Comparison of ENCODE assay signal across 12 mouse cellular contexts in the genomic region with DNA sequence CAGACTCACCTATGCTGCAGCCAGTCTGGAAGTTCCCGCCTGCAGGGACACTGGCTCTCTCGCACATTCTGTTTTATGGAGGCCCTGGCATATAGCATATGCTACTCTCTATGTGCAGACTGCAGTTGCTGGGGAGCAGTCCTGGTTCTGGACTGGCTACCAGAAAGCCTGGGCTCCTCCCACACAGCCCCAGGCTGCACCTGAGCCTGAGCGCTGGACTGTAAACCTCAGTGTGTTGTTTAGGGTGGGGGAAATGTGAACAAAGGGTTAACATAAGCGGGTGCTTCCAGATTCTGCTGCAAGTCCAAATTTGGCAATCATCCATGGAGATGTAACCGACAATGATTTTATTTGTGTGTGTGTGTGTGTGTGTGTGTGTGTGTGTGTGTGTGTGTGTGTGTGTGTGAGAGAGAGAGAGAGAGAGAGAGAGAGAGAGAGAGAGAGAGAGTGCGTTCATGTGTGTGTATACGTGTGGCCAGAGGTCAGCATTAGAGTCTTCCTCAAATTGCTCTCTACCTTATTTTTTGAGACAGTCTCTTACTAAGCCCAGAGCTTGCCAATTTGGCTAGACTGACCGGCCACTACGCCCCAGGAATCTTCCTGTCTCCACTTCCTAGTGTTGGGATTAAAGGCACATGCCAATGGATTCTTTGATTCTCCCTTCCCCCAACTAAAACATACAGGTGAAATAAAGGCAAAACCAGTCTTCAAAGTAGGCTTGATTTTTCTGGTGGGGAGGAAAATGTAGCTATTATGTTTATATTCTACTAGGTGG.
A peak's percentile ranks its signal among the peaks of the same experiment; 100 is the strongest.
DNase-seq lines count a peak whose midpoint lies in the region; ATAC-seq and TF ChIP-seq lines count a peak whose summit lies in the region.
"Had no signal": no experiment of that assay in that cellular context is flagged by ENCODE, and none has a peak within 500 bp of the region (broad histone marks: within the 10 kb centered on the region; RNA-seq: fewer than 3 reads in every experiment).

No protein-coding gene starts in this region.

- no peaks in the 10 kb centered on the region for H3K36me3 ChIP-seq in heart, embryonic 12.5 days
- H3K36me3 ChIP-seq in midbrain, embryonic 14.5 days (ENCODE audit: control insufficient read depth, insufficient read depth, low read length), result no peaks in the 10 kb centered on the region
- H3K36me3 ChIP-seq: liver, embryonic 13.5 days had no signal

- no peak overlapping the region for H3K9ac ChIP-seq in heart, embryonic 12.5 days
- no peak overlapping the region for H3K9ac ChIP-seq in midbrain, embryonic 14.5 days (replicated peaks; ENCODE audit: low read length)
- H3K9ac ChIP-seq: liver, embryonic 13.5 days had no signal

- H3K4me3 ChIP-seq in heart, embryonic 12.5 days, result no peak overlapping the region
- H3K4me3 ChIP-seq in lung, adult 2 months (replicated peaks; ENCODE audit: extremely low read depth, low read depth, low read length), result no peak overlapping the region
- no peak overlapping the region for H3K4me3 ChIP-seq in gastrocnemius, adult 2 months
- no peak overlapping the region for H3K4me3 ChIP-seq in midbrain, embryonic 14.5 days (replicated peaks; ENCODE audit: low read depth, low read length)
- H3K4me3 ChIP-seq: erythroblast, embryonic 14.5 days; left cerebral cortex, adult 2 months; liver, embryonic 13.5 days; megakaryocyte, embryonic 14.5 days had no signal

- H3K27me3 ChIP-seq in heart, embryonic 12.5 days (replicated peaks), result no peaks in the 10 kb centered on the region; the same call in 1 of the 2 replicates
- H3K27me3 ChIP-seq in midbrain, embryonic 14.5 days (ENCODE audit: control insufficient read depth, insufficient read depth, low read length), result no peaks in the 10 kb centered on the region
- H3K27me3 ChIP-seq: liver, embryonic 13.5 days had no signal

- no peak for ATAC-seq in heart, embryonic 12.5 days (ENCODE audit: insufficient number of reproducible peaks, low FRiP score)
- ATAC-seq in midbrain, embryonic 14.5 days (ENCODE audit: low FRiP score, low TSS enrichment), result no peak

- no peak for TF ChIP-seq POLR2A in lung, adult 2 months (IDR thresholded peaks at IDR 0.05; ENCODE audit: borderline replicate concordance, extremely low read depth, low read depth, low read length)

- intact Hi-C loops in heart, postnatal 10 days (cut with DNase I), result loop anchor here (10.0 kb wide), 1 partner anchor 292 kb away; no protein-coding TSS in a partner anchor
- intact Hi-C loops in gastrocnemius, adult 2 months (cut with DNase I), result no loop called here

- no peak for TF ChIP-seq CTCF in lung, adult 2 months (IDR thresholded peaks at IDR 0.05; ENCODE audit: insufficient read depth, low read length)
- no peak for TF ChIP-seq CTCF in gastrocnemius, adult 2 months (IDR thresholded peaks at IDR 0.05)

- H3K4me1 ChIP-seq in heart, embryonic 12.5 days (replicated peaks), result peaks cover 23% of the 10 kb centered on the region
- H3K4me1 ChIP-seq in lung, adult 2 months (ENCODE audit: control insufficient read depth, insufficient read depth, low read length), result no peaks in the 10 kb centered on the region
- H3K4me1 ChIP-seq in midbrain, embryonic 14.5 days (ENCODE audit: control insufficient read depth, insufficient read depth, low read length), result peaks cover 3% of the 10 kb centered on the region; the same call in 1 of the 2 replicates
- H3K4me1 ChIP-seq: liver, embryonic 13.5 days had no signal

- DNase-seq in heart, postnatal 10 days, result peak; percentile 38 to 54
- DNase-seq in lung, postnatal 10 days, result peak; percentile 5
- DNase-seq in lung, adult 2 months, result no peak
- peak; percentile 72 to 84 for DNase-seq in cerebellum, adult 18-20 months
- DNase-seq in kidney, postnatal 14 days, result peak; percentile 26
- no peak for DNase-seq in gastrocnemius, adult 2 months
- no peak for DNase-seq in midbrain, embryonic 14.5 days
- DNase-seq: liver, embryonic 13.5 days had no signal

- WGBS in heart, embryonic 12.5 days, result 61% methylated on average over 9 of the region's 9 CpGs
- 38% methylated on average over 9 of the region's 9 CpGs for WGBS in lung, adult 2 months
- 67% methylated on average over 9 of the region's 9 CpGs for WGBS in midbrain, embryonic 14.5 days

- no peak overlapping the region for H3K27ac ChIP-seq in heart, embryonic 12.5 days (ENCODE audit: poor library complexity, severe bottlenecking)
- H3K27ac ChIP-seq in gastrocnemius, adult 2 months, result no peak overlapping the region
- no peak overlapping the region for H3K27ac ChIP-seq in midbrain, embryonic 14.5 days (replicated peaks; ENCODE audit: low read depth, low read length)
- H3K27ac ChIP-seq: left cerebral cortex, adult 2 months; liver, embryonic 13.5 days had no signal

- H3K4me2 ChIP-seq in heart, embryonic 12.5 days, result no peak overlapping the region
- H3K4me2 ChIP-seq in midbrain, embryonic 14.5 days (ENCODE audit: low read length), result no peak overlapping the region
- H3K4me2 ChIP-seq: liver, embryonic 13.5 days had no signal

- peaks cover 15% of the 10 kb centered on the region for H3K9me3 ChIP-seq in heart, embryonic 12.5 days (replicated peaks)
- no peaks in the 10 kb centered on the region for H3K9me3 ChIP-seq in midbrain, embryonic 14.5 days (ENCODE audit: control insufficient read depth, low read length)
- H3K9me3 ChIP-seq: liver, embryonic 13.5 days had no signal

Comparison
In these comparisons a context has a peak if more than half of its experiments do, and no peak if none do; other contexts are left out.
1. DNase-seq: peak in heart, postnatal 10 days (2 of 2), lung, postnatal 10 days (single experiment), cerebellum, adult 18-20 months (2 of 2) and kidney, postnatal 14 days (single experiment); none in lung, adult 2 months (single experiment), gastrocnemius, adult 2 months (single experiment) and midbrain, embryonic 14.5 days (single experiment).